Mouse (Mus musculus): ENCODE results near the gene Abcc3.
A peak's percentile ranks its signal among the peaks of the same experiment; 100 is the strongest.

Gene Abcc3

GRCm38 (mm10) chr11:94326961-94327411 lies 65.8 kb downstream of the Abcc3 start:
- no peak for DNase-seq (ENCODE audit: low read depth, low spot score)

GRCm38 (mm10) chr11:94324618-94325017 lies 68.2 kb downstream of the Abcc3 start:
- no peak for DNase-seq (ENCODE audit: low read depth, low spot score)

- DNase-seq (ENCODE audit: low read depth, low spot score), result no peak
Measured at GRCm38 (mm10) chr11:94323271-94323925, 69.4 kb downstream of the Abcc3 start.

GRCm38 (mm10) chr11:94322636-94323035 lies 70.2 kb downstream of the Abcc3 start:
- DNase-seq (ENCODE audit: low read depth, low spot score), result no peak

GRCm38 (mm10) chr11:94321931-94322400 lies 70.8 kb downstream of the Abcc3 start, which contains the start of gene Luc7l3:
Gene Luc7l3, minus strand, starts transcription at chr11:94321988.
- DNase-seq (ENCODE audit: low read depth, low spot score), result peak; percentile 96

GRCm38 (mm10) chr11:94320969-94321930 lies 71.5 kb downstream of the Abcc3 start:
- DNase-seq (ENCODE audit: low read depth, low spot score), result no peak

- no peak for DNase-seq (ENCODE audit: low read depth, low spot score)
Measured at GRCm38 (mm10) chr11:94318056-94318455, 74.7 kb downstream of the Abcc3 start.

GRCm38 (mm10) chr11:94317515-94317914 lies 75.3 kb downstream of the Abcc3 start:
- DNase-seq (ENCODE audit: low read depth, low spot score), result no peak

- no peak for DNase-seq (ENCODE audit: low read depth, low spot score)
Measured at GRCm38 (mm10) chr11:94317014-94317413, 75.8 kb downstream of the Abcc3 start.

GRCm38 (mm10) chr11:94316528-94316927 lies 76.3 kb downstream of the Abcc3 start:
- no peak for DNase-seq (ENCODE audit: low read depth, low spot score)

GRCm38 (mm10) chr11:94315308-94315707 lies 77.5 kb downstream of the Abcc3 start:
- no peak for DNase-seq (ENCODE audit: low read depth, low spot score)

GRCm38 (mm10) chr11:94314098-94314652 lies 78.6 kb downstream of the Abcc3 start:
- no peak for DNase-seq (ENCODE audit: low read depth, low spot score)

- DNase-seq (ENCODE audit: low read depth, low spot score), result no peak
Measured at GRCm38 (mm10) chr11:94312733-94313132, 80.1 kb downstream of the Abcc3 start.

GRCm38 (mm10) chr11:94294996-94295845 lies 97.6 kb downstream of the Abcc3 start:
- no peak for DNase-seq (ENCODE audit: low read depth, low spot score)

All from ZHBTc4 (cell line).